Mouse (Mus musculus): ENCODE results near the gene Tmsb10.

DNA sequence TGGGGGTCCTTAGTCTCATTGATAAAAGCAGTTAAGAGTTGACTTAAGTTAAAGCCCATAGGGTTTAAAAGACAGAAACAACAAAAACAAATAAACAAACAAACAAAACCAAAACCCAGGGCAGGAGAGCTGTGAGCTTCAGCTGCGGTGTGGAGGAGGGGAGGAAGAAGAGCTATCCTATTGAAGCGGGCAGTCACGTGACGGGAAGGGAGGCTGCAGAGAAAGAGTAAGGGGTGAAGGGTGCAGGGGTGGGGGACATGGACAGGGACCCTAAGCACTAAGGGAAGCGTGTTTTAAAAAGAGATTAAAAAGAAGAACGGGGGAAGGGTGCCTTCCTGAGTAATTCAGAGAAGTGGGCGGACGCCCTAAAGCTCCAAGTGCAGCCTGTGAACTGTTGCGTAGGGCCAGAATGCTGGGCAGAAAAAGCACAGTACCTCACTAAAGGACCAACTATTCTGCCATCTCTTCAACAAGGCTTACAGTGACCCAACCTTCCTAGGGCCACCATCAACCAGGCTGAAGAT, 40.0 kb downstream of the Tmsb10 start:
- TF ChIP-seq POLR2A (IDR thresholded peaks at IDR 0.05; ENCODE audit: extremely low read depth, insufficient read depth, low read length): no peak
- no peak for TF ChIP-seq CTCF (IDR thresholded peaks at IDR 0.05; ENCODE audit: extremely low read depth, insufficient read depth, low read length)

Measured in cortical plate, adult 2 months (tissue).